Mouse (Mus musculus) myocyte (in vitro differentiated cells): ENCODE measurements around the gene Msantd2. TPM values are rescaled to one million over a fixed set of nuclear protein-coding genes. Genes with fewer than 3 reads are reported as not detected.

Experiments
- H3K27me3 ChIP-seq: one replicate; pipeline ENCODE4 v1.6.1; 2011; ENCODE audit not compliant: control insufficient read depth, insufficient read depth, insufficient read length
- H3K36me3 ChIP-seq: one replicate; pipeline ENCODE4 v1.6.1; 2011; ENCODE audit not compliant: control insufficient read depth, insufficient read depth
- H3K4me2 ChIP-seq: one replicate; pipeline ENCODE4 v1.6.1; 2011; ENCODE audit warnings: low read depth, control low read depth
- H3K4me3 ChIP-seq: one replicate; pipeline ENCODE4 v1.5.1; 2011; ENCODE audit warnings: mild to moderate bottlenecking, control low read depth, moderate library complexity
- H3K79me2 ChIP-seq: one replicate; pipeline ENCODE4 v1.6.1; 2011; ENCODE audit not compliant: control insufficient read depth, insufficient read depth
- H3ac ChIP-seq: one replicate; pipeline ENCODE4 v1.6.1; 2011; ENCODE audit not compliant: control insufficient read depth, insufficient read length
- CEBPB ChIP-seq: IDR thresholded peaks from 2 replicates; pipeline ENCODE4 v1.6.1; 2011; ENCODE audit warnings: mild to moderate bottlenecking, moderate library complexity; ENCODE audit not compliant: poor library complexity, insufficient read depth, severe bottlenecking
- E2F4 ChIP-seq: IDR thresholded peaks from one replicate; pipeline ENCODE4 v1.6.1; 2011; ENCODE audit warnings: mild to moderate bottlenecking, control low read depth, moderate library complexity; ENCODE audit not compliant: insufficient read depth
- MAX ChIP-seq: IDR thresholded peaks from one replicate; pipeline ENCODE4 v1.6.1; 2011; ENCODE audit warnings: low read depth, mild to moderate bottlenecking, control low read depth
- MYOD1 ChIP-seq, 3 experiments: IDR thresholded peaks; one replicate each; pipeline ENCODE4 v1.6.1; 2011; ENCODE audit warnings: control low read depth in 2 of 3, low read depth in 2 of 3, mild to moderate bottlenecking in 2 of 3, moderate library complexity in 1 of 3; ENCODE audit not compliant: insufficient read length in 2 of 3, control insufficient read depth in 1 of 3
- MYOG ChIP-seq, 3 experiments: IDR thresholded peaks; one replicate each; pipeline ENCODE4 v1.6.1; 2011; ENCODE audit warnings: control low read depth in 2 of 3, low read depth in 2 of 3, mild to moderate bottlenecking in 2 of 3; ENCODE audit not compliant: insufficient read length in 2 of 3, control insufficient read depth in 1 of 3, insufficient read depth in 1 of 3
- POLR2A ChIP-seq: IDR thresholded peaks from one replicate; pipeline ENCODE4 v1.6.1; 2011; ENCODE audit warnings: low read depth, mild to moderate bottlenecking, control low read depth, moderate library complexity; ENCODE audit not compliant: insufficient read length
- POLR2AphosphoS2 ChIP-seq: IDR thresholded peaks from one replicate; pipeline ENCODE4 v1.6.1; 2011; ENCODE audit warnings: low read depth, control low read depth; ENCODE audit not compliant: insufficient read length
- REST ChIP-seq: IDR thresholded peaks from one replicate; pipeline ENCODE4 v1.6.1; 2011; ENCODE audit warnings: mild to moderate bottlenecking, control low read depth, moderate library complexity; ENCODE audit not compliant: insufficient read depth, insufficient read length
- SRF ChIP-seq: IDR thresholded peaks from one replicate; pipeline ENCODE4 v1.6.1; 2011; ENCODE audit warnings: low read depth; ENCODE audit not compliant: control insufficient read depth, insufficient read length
- TCF12 ChIP-seq: IDR thresholded peaks from one replicate; pipeline ENCODE4 v1.6.1; 2011; ENCODE audit warnings: mild to moderate bottlenecking, control low read depth; ENCODE audit not compliant: poor library complexity, insufficient read depth, severe bottlenecking
- TCF3 ChIP-seq: IDR thresholded peaks from one replicate; pipeline ENCODE4 v1.6.1; 2011; ENCODE audit warnings: low read depth, control low read depth; ENCODE audit not compliant: insufficient read length
- USF1 ChIP-seq: IDR thresholded peaks from one replicate; pipeline ENCODE4 v1.6.1; 2011; ENCODE audit warnings: low read depth, mild to moderate bottlenecking, control low read depth, moderate library complexity
- polyA plus RNA-seq: library from polyadenylated mRNA; unstranded; fragments of >200 nt; fragmentation: generic; extraction: Trizol; gene quantifications from one replicate; pipeline ENCODE4 v1.2.1, GENCODE M21; 2012; ENCODE audit warnings: missing spikeins

The Msantd2 gene
- polyA plus RNA-seq, 1 experiment = 4.0 TPM

DNA sequence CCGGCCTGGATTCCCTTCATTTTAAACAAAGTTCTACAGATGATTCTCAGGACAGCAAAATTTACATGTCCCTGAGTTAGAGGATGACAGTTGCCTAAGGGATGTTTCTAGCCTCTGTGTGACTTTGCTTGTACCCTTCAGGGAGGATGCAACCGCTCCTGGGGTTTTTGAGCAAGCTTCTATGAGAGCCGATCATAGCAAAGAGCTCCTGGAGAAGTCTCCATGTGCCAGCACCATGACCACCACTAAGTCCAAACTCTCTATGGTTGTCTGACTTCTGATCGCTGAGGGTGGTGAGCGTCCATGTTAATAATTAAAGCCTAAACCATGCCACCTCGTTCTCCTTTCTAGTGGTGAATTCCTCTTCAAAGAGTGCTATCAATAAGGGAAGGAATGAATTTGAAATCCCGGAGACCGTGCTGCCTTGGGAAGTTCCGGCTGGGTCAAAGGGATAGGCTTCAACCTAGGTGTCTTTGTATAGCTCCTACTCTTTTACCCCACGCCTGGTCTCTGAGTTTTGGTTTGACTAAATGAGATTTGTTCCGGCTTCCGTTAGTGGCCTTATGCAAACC is 54.8 kb downstream of the Msantd2 start:
- H3K36me3 ChIP-seq = no peaks in the 10 kb centered on the region
- no peak overlapping the region for H3K4me3 ChIP-seq
- H3K4me2 ChIP-seq = no peak overlapping the region
- H3K27me3 ChIP-seq = no peaks in the 10 kb centered on the region
- H3ac ChIP-seq = no peak overlapping the region
- no peaks in the 10 kb centered on the region for H3K79me2 ChIP-seq
- TF ChIP-seq MYOG (IDR thresholded peaks at IDR 0.05; ENCODE audit: control insufficient read depth in 1 of 3, insufficient read depth in 1 of 3, insufficient read length in 2 of 3, low read depth in 2 of 3) (no peak), SRF (no peak), TCF12 (no peak), CEBPB (no peak), REST (no peak), USF1 (no peak)

DNA sequence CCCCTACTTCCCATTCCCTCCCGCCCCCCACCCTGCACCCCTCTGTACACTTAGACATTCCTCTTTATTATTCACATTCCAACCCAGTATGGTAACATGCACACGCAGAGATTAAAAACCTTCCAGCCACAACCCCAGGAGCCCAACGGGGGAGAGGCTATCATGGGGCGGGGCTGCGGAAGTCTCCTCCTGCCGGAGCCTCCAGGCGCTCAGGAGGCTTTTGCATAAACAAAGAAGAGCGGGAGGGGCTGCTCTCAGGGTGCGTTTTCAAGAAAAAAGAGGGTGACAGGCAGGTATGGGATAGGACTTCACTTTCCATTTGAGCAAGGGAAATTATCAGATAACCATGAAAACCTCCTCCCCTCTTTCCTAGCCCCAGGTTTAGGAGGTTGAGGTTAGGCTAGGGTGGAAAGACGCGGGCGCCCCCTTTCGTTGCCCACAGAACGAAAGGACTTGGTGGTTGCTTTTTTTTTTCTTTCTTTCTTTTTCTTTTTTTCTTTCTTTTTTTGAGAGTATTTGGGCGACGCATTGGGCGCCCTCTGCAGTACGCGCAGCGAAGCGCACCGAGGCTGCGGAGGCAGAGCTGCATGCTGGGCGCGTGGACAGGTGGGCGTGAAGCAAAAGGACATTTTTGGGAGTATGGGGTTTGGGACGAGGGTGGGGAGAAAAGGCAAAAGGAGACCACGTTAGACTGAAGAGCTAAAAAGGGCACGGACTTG is 55.5 kb downstream of the Msantd2 start:
- H3K4me2 ChIP-seq = no peak overlapping the region
- no peaks in the 10 kb centered on the region for H3K79me2 ChIP-seq
- no peaks in the 10 kb centered on the region for H3K27me3 ChIP-seq
- no peak overlapping the region for H3ac ChIP-seq
- TF ChIP-seq TCF12 (no peak), USF1 (no peak), MYOD1 (IDR thresholded peaks at IDR 0.05; ENCODE audit: control insufficient read depth in 1 of 3, insufficient read length in 2 of 3, low read depth in 2 of 3) (no peak), MYOG (IDR thresholded peaks at IDR 0.05; ENCODE audit: control insufficient read depth in 1 of 3, insufficient read depth in 1 of 3, insufficient read length in 2 of 3, low read depth in 2 of 3) (no peak)
- H3K36me3 ChIP-seq = no peaks in the 10 kb centered on the region
- no peak overlapping the region for H3K4me3 ChIP-seq

GRCm38 (mm10) chr9:37545166-37545610 is 56.1 kb downstream of the Msantd2 start:
- Histone ChIP-seq H3K36me3 (no peaks in the 10 kb centered on the region), H3K4me3 (no peak overlapping the region), H3K4me2 (no peak overlapping the region), H3ac (no peak overlapping the region), H3K27me3 (no peaks in the 10 kb centered on the region), H3K79me2 (no peaks in the 10 kb centered on the region)
- TF ChIP-seq MYOD1 (IDR thresholded peaks at IDR 0.05; ENCODE audit: control insufficient read depth in 1 of 3, insufficient read length in 2 of 3, low read depth in 2 of 3) (no peak), SRF (no peak), POLR2A (no peak), MAX (no peak), USF1 (no peak), CEBPB (no peak), POLR2AphosphoS2 (no peak)

- H3K27me3 ChIP-seq = no peaks in the 10 kb centered on the region
- no peak overlapping the region for H3K4me2 ChIP-seq
- no peaks in the 10 kb centered on the region for H3K36me3 ChIP-seq
- H3K79me2 ChIP-seq = no peaks in the 10 kb centered on the region
- H3ac ChIP-seq = no peak overlapping the region
- TF ChIP-seq POLR2AphosphoS2 (no peak), CEBPB (no peak), E2F4 (no peak), USF1 (no peak), MAX (no peak), MYOD1 (IDR thresholded peaks at IDR 0.05; ENCODE audit: control insufficient read depth in 1 of 3, insufficient read length in 2 of 3, low read depth in 2 of 3) (no peak), SRF (no peak), TCF3 (no peak), REST (no peak), POLR2A (no peak), TCF12 (no peak)
- no peak overlapping the region for H3K4me3 ChIP-seq
Observed at GRCm38 (mm10) chr9:37545847-37546452, 56.8 kb downstream of the Msantd2 start.

DNA sequence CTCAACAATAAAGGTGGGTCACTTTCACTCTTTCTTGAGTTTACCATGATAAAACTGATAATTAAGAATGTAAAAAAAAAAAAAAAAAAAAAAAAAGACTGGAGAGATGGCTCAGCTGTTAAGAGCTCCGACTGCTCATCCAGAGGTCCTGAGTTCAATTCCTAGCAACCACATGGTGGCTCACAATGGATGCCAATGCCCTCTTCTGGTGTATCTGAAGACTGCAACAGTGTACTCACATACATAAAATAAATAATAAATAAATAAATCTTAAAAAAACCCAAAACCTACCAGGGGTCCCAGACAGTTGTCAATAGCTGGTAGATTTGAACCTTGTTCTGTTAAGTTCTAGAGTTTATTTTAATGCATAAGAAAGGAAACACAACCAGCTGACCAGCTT is 57.8 kb downstream of the Msantd2 start:
- peaks cover 4% of the 10 kb centered on the region for H3K27me3 ChIP-seq
- H3K4me2 ChIP-seq = no peak overlapping the region
- no peak for TF ChIP-seq CEBPB
- no peak for TF ChIP-seq MAX
- no peak for TF ChIP-seq MYOG (IDR thresholded peaks at IDR 0.05; ENCODE audit: control insufficient read depth in 1 of 3, insufficient read depth in 1 of 3, insufficient read length in 2 of 3, low read depth in 2 of 3)
- TF ChIP-seq REST = no peak
- no peak for TF ChIP-seq USF1
- no peak for TF ChIP-seq POLR2AphosphoS2
- H3K4me3 ChIP-seq = no peak overlapping the region
- no peaks in the 10 kb centered on the region for H3K79me2 ChIP-seq
- H3K36me3 ChIP-seq = no peaks in the 10 kb centered on the region
- H3ac ChIP-seq = no peak overlapping the region
